Mouse (Mus musculus): ENCODE measurements around the gene Ctf1. TPM values are rescaled to one million over a fixed set of nuclear protein-coding genes. Genes with fewer than 3 reads are reported as not detected.

Ctf1 gene
- polyA plus RNA-seq, 1 experiment = 13.9 TPM

GRCm38 (mm10) chr7:127707957-127708206, 4.7 kb upstream of the Ctf1 start:
- H3K4me3 ChIP-seq (ENCODE audit: low read depth, low read length) = peak overlapping the region; percentile 75
- H3K9me3 ChIP-seq (replicated peaks; ENCODE audit: control insufficient read depth, insufficient read depth, low read length, poor library complexity, severe bottlenecking) = no peaks in the 10 kb centered on the region
- peaks cover 5% of the 10 kb centered on the region; the same call in 1 of the 2 replicates for H3K36me3 ChIP-seq (ENCODE audit: control insufficient read depth, insufficient read depth, low read length, poor library complexity, severe bottlenecking)
- H3K27ac ChIP-seq (ENCODE audit: insufficient read depth, low read length) = no peak overlapping the region
- no peaks in the 10 kb centered on the region for H3K4me1 ChIP-seq (ENCODE audit: control insufficient read depth, insufficient read depth, low read length)
- peak overlapping the region; percentile 80; the same call in 1 of the 2 replicates for H3K9ac ChIP-seq (ENCODE audit: low read depth, poor library complexity, severe bottlenecking)
- H3K27me3 ChIP-seq (ENCODE audit: control insufficient read depth, insufficient read depth, low read length, poor library complexity, severe bottlenecking) = no peaks in the 10 kb centered on the region
- TF ChIP-seq CTCF (IDR thresholded peaks at IDR 0.05; ENCODE audit: low read depth, low read length) (no peak), POLR2A (IDR thresholded peaks at IDR 0.05; ENCODE audit: insufficient read depth, low read length) (no peak), EP300 (IDR thresholded peaks at IDR 0.05; ENCODE audit: insufficient read depth, low read depth, low read length) (no peak)

GRCm38 (mm10) chr7:127708207-127709078, 4.1 kb upstream of the Ctf1 start, which contains the start of gene Bcl7c:
TSS of gene Bcl7c (minus strand) at chr7:127708933.
- Histone ChIP-seq H3K27ac (ENCODE audit: insufficient read depth, low read length) (peak within 1 kb of the TSS; percentile 73), H3K4me1 (ENCODE audit: control insufficient read depth, insufficient read depth, low read length) (no peaks in the 10 kb centered on the region), H3K4me3 (ENCODE audit: low read depth, low read length) (peak within 1 kb of the TSS; percentile 75), H3K27me3 (ENCODE audit: control insufficient read depth, insufficient read depth, low read length, poor library complexity, severe bottlenecking) (no peaks in the 10 kb centered on the region), H3K9me3 (replicated peaks; ENCODE audit: control insufficient read depth, insufficient read depth, low read length, poor library complexity, severe bottlenecking) (no peaks in the 10 kb centered on the region), H3K36me3 (ENCODE audit: control insufficient read depth, insufficient read depth, low read length, poor library complexity, severe bottlenecking) (peaks cover 5% of the 10 kb centered on the region; the same call in 1 of the 2 replicates), H3K9ac (ENCODE audit: low read depth, poor library complexity, severe bottlenecking) (peak within 1 kb of the TSS; percentile 80)
- TF ChIP-seq EP300 (IDR thresholded peaks at IDR 0.05; ENCODE audit: insufficient read depth, low read depth, low read length) (no peak), CTCF (IDR thresholded peaks at IDR 0.05; ENCODE audit: low read depth, low read length) (peak; percentile 33), POLR2A (IDR thresholded peaks at IDR 0.05; ENCODE audit: insufficient read depth, low read length) (no peak)

- Histone ChIP-seq H3K36me3 (ENCODE audit: control insufficient read depth, insufficient read depth, low read length, poor library complexity, severe bottlenecking) (peaks cover 5% of the 10 kb centered on the region; the same call in 1 of the 2 replicates), H3K9ac (ENCODE audit: low read depth, poor library complexity, severe bottlenecking) (peak overlapping the region; percentile 80), H3K27ac (ENCODE audit: insufficient read depth, low read length) (no peak overlapping the region), H3K4me3 (ENCODE audit: low read depth, low read length) (no peak overlapping the region), H3K27me3 (ENCODE audit: control insufficient read depth, insufficient read depth, low read length, poor library complexity, severe bottlenecking) (no peaks in the 10 kb centered on the region), H3K4me1 (ENCODE audit: control insufficient read depth, insufficient read depth, low read length) (no peaks in the 10 kb centered on the region), H3K9me3 (replicated peaks; ENCODE audit: control insufficient read depth, insufficient read depth, low read length, poor library complexity, severe bottlenecking) (no peaks in the 10 kb centered on the region)
- TF ChIP-seq EP300 (IDR thresholded peaks at IDR 0.05; ENCODE audit: insufficient read depth, low read depth, low read length) = no peak
- TF ChIP-seq POLR2A (IDR thresholded peaks at IDR 0.05; ENCODE audit: insufficient read depth, low read length) = no peak
- TF ChIP-seq CTCF (IDR thresholded peaks at IDR 0.05; ENCODE audit: low read depth, low read length) = no peak
These were observed 3.1 kb upstream of the Ctf1 start for GRCm38 (mm10) chr7:127709261-127709979.

- H3K9ac ChIP-seq (ENCODE audit: low read depth, poor library complexity, severe bottlenecking) = no peak overlapping the region
- H3K9me3 ChIP-seq (replicated peaks; ENCODE audit: control insufficient read depth, insufficient read depth, low read length, poor library complexity, severe bottlenecking) = no peaks in the 10 kb centered on the region
- H3K27ac ChIP-seq (ENCODE audit: insufficient read depth, low read length) = peak overlapping the region; percentile 95; the same call in 1 of the 2 replicates
- 0 out of 2 replicates have a peak, but pooled peaks cover 2% of the 10 kb centered on the region for H3K36me3 ChIP-seq (ENCODE audit: control insufficient read depth, insufficient read depth, low read length, poor library complexity, severe bottlenecking)
- no peak overlapping the region for H3K4me3 ChIP-seq (ENCODE audit: low read depth, low read length)
- no peaks in the 10 kb centered on the region for H3K4me1 ChIP-seq (ENCODE audit: control insufficient read depth, insufficient read depth, low read length)
- H3K27me3 ChIP-seq (ENCODE audit: control insufficient read depth, insufficient read depth, low read length, poor library complexity, severe bottlenecking) = no peaks in the 10 kb centered on the region
- TF ChIP-seq CTCF (IDR thresholded peaks at IDR 0.05; ENCODE audit: low read depth, low read length) (no peak), POLR2A (IDR thresholded peaks at IDR 0.05; ENCODE audit: insufficient read depth, low read length) (no peak), EP300 (IDR thresholded peaks at IDR 0.05; ENCODE audit: insufficient read depth, low read depth, low read length) (no peak)
These were observed 1.5 kb upstream of the Ctf1 start for GRCm38 (mm10) chr7:127711031-127711430.

- Histone ChIP-seq H3K9ac (ENCODE audit: low read depth, poor library complexity, severe bottlenecking) (peak overlapping the region; percentile 65), H3K36me3 (ENCODE audit: control insufficient read depth, insufficient read depth, low read length, poor library complexity, severe bottlenecking) (no peaks in the 10 kb centered on the region), H3K27me3 (ENCODE audit: control insufficient read depth, insufficient read depth, low read length, poor library complexity, severe bottlenecking) (no peaks in the 10 kb centered on the region), H3K4me3 (ENCODE audit: low read depth, low read length) (no peak overlapping the region), H3K4me1 (ENCODE audit: control insufficient read depth, insufficient read depth, low read length) (no peaks in the 10 kb centered on the region), H3K9me3 (replicated peaks; ENCODE audit: control insufficient read depth, insufficient read depth, low read length, poor library complexity, severe bottlenecking) (no peaks in the 10 kb centered on the region), H3K27ac (ENCODE audit: insufficient read depth, low read length) (peak overlapping the region; percentile 95)
- TF ChIP-seq CTCF (IDR thresholded peaks at IDR 0.05; ENCODE audit: low read depth, low read length) (no peak), EP300 (IDR thresholded peaks at IDR 0.05; ENCODE audit: insufficient read depth, low read depth, low read length) (no peak), POLR2A (IDR thresholded peaks at IDR 0.05; ENCODE audit: insufficient read depth, low read length) (no peak)
These were observed 1.1 kb upstream of the Ctf1 start for GRCm38 (mm10) chr7:127711456-127711855.

Measured in ES-Bruce4 (cell line).